Mouse (Mus musculus): ENCODE results near the gene Larp6.
A peak's percentile ranks its signal among the peaks of the same experiment; 100 is the strongest.

The Larp6 gene

GRCm38 (mm10) chr9:60715271-60715670, 2.5 kb downstream of the Larp6 start:
- no peak for DNase-seq (ENCODE audit: low spot score)

- no peak for DNase-seq (ENCODE audit: low spot score)
These were observed 3.0 kb downstream of the Larp6 start for GRCm38 (mm10) chr9:60715828-60716227.

DNA sequence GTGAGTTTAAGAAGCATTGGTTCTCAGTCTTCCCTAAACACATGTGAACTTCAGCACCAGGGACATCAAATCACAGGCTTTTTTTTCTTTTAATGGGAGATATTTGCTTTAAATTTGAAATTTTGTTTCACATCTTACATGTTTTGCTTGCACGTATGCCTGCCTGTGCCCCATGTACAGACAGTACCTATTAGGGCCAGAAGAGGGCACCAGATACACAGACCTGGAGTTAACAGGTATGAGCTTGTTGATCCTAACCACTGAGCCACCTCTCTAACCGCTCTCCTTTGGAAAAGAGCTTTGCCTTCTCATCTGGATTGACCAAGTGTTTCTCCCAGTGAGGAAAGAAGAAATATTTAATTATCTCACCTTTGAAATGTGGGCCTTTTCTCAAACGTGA, 5.5 kb downstream of the Larp6 start:
- DNase-seq (ENCODE audit: low spot score) = peak; percentile 69

GRCm38 (mm10) chr9:60719687-60720086, 6.9 kb downstream of the Larp6 start:
- DNase-seq (ENCODE audit: low spot score) = no peak

GRCm38 (mm10) chr9:60724968-60725367, 12.2 kb downstream of the Larp6 start:
- DNase-seq (ENCODE audit: low spot score) = no peak

GRCm38 (mm10) chr9:60734321-60734720, 21.5 kb downstream of the Larp6 start:
- DNase-seq (ENCODE audit: low spot score) = no peak

DNA sequence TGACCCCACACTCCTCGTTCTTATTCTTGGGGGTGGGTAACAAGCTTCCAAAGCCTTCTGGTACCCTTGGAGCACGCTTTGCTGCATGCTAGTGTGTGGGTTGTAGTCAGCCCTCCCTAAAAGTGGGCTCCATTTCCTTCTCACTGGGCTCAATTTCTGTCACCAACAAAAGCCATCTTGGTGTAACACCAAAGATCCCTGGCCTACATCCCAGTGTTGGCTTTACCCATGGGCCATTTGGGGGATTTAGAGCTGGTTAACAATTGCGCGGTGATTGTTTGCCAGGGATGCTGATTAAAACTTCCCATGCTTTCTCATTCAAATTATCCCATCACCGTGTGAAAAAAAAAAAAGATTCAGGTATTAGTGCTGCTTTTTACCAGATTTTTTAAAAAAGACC, 26.3 kb downstream of the Larp6 start:
- DNase-seq (ENCODE audit: low spot score) = no peak

- no peak for DNase-seq (ENCODE audit: low spot score)
These were observed 28.6 kb downstream of the Larp6 start for GRCm38 (mm10) chr9:60741436-60741835.

- peak; percentile 60 for DNase-seq (ENCODE audit: low spot score)
These were observed 29.7 kb downstream of the Larp6 start for GRCm38 (mm10) chr9:60742516-60742915.

- peak; percentile 60 for DNase-seq (ENCODE audit: low spot score)
These were observed 30.6 kb downstream of the Larp6 start for GRCm38 (mm10) chr9:60743180-60743900.

DNA sequence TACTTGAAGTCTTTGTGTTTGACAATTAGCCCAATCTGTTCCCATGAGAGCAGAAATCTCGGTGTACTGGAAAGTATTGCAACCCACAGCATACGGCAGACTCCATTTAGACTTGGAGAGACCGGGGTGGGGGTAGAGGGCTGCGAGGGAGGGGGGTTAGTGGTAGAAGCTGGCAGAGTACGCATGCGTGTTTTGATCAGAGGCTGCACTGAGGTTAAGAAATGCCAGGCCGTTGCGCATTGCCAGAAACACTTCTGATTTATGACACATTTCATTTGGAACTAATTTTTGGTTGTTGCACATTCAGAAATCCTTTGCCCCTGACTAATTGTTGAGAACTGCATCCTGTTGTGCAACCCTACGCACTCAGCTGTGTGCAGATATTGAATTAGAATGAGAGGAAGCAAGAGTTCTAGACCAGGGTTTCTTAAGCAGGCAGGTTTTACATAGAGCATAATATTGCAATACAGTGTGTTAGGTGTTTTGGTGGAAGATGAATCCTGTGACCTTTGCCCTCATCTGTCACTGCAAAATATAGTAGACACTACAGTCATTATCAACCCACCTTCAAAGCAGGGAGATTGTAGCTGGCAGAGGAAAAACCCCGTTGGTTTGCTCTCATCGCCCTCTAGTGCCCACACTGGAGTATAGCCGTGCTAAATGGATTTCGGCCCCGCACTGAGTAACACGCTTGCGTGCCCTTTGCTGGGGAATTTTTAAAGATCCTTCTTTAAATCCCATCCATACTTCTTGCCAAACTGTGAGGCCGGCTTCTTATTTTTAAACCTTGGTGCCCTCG, 31.6 kb downstream of the Larp6 start:
- peak; percentile 67 for DNase-seq (ENCODE audit: low spot score)

- DNase-seq (ENCODE audit: low spot score) = no peak
These were observed 32.2 kb downstream of the Larp6 start for GRCm38 (mm10) chr9:60744971-60745370.

DNA sequence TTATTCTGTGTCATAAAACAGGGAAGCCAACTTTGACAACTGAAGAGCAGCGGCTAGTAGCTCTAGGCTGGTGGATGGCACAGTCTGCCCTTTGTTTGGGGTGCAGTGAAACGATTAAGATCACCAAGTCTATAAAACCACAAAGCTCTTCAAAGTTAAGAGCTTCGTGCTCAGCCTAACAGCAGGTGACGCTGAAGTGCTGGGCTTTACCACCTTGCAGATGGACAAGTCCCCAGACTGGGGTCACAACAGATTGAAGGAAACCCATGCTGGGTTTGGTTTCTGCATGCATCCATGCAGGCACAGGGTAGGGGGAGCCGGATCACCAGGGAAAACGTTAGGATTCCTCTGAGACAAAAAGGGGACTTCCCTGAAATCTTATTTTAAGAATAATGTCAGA, 33.8 kb downstream of the Larp6 start:
- no peak for DNase-seq (ENCODE audit: low spot score)

- DNase-seq (ENCODE audit: low spot score) = no peak
These were observed 34.9 kb downstream of the Larp6 start for GRCm38 (mm10) chr9:60747672-60748071.

- no peak for DNase-seq (ENCODE audit: low spot score)
These were observed 35.4 kb downstream of the Larp6 start for GRCm38 (mm10) chr9:60748191-60748590.

GRCm38 (mm10) chr9:60749105-60749504, 36.3 kb downstream of the Larp6 start:
- DNase-seq (ENCODE audit: low spot score) = no peak

DNA sequence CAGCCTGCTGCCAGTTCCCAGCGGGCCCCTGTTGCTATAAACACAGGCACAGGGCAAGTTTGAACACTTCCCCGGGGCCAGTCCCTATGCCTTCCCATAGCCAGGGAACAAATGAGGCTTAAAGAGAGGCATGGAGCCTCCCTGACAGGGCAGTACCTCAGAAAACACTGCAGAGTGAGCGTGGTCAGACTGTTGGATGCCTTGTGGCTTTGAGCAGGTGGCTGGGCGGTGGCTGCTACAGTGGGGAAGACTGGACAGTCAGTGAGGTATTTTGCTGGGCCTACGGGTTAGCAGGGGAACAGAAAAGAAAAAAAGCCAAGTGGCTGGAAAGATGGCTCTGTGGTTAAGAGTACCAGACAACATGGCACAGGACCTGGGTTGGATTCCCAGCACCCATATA, 38.3 kb downstream of the Larp6 start:
- DNase-seq (ENCODE audit: low spot score) = no peak

DNA sequence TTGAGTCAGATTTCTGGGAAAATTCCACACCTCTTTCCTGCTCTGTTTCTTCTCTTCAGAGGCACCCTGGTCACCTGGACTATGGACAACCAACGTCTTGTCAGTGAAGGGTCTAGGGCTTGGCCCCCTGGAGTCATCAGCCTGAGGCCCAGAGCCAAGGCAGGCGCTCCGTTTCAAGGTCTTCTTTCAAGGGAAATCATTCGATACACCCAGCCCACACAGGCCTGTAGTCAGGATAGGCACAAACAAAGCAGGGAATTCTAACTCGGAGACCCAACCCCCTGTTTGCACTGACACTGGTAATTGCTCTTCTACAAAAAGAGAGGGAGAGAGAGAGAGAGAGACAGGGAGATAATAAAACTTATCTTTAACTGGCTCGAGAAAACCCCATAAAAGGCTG, 39.2 kb downstream of the Larp6 start:
- no peak for DNase-seq (ENCODE audit: low spot score)

- DNase-seq (ENCODE audit: low spot score) = no peak
These were observed 39.8 kb downstream of the Larp6 start for GRCm38 (mm10) chr9:60752636-60753035.

GRCm38 (mm10) chr9:60756258-60756657, 43.5 kb downstream of the Larp6 start:
- DNase-seq (ENCODE audit: low spot score) = peak; percentile 89

DNA sequence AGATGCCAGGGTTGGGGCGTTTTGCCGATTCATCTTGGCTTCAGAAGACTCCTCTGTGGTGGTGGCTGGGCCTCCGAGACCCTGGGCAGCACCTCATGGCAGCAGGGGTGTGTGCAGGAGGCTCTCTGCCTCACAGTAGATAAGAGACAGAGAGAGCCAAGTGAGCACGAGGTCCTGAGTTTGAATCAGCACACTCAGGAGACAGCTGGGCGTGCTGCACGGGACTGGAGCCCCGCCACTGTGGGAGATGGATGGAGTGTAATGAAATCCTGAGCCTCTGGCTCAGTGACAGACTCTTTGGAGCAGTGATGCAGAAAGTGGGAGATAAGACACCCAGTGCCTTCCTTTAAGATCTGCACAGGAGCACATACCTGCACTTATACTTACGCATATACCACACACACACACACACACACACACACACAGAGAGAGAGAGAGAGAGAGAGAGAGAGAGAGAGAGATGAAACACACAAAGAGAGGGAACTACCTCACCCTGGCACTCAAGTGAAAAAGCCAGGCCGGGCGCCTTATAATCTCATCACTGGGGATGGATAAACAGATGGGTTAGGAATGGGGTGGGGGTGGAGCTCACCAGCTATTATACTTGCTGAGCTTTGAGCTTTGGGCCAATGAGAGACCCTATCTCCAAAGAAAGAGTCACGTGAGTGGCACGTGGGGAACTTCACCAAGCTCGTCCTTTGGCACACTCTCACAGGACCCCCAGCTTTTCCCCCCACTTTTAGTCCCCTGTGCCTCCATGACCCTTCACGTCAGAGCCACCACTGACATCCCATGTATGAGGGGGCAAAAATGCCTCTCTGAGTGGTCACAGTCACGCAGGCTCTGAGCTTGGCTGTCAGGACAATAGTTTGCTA, 44.3 kb downstream of the Larp6 start:
- no peak for DNase-seq (ENCODE audit: low spot score)

DNA sequence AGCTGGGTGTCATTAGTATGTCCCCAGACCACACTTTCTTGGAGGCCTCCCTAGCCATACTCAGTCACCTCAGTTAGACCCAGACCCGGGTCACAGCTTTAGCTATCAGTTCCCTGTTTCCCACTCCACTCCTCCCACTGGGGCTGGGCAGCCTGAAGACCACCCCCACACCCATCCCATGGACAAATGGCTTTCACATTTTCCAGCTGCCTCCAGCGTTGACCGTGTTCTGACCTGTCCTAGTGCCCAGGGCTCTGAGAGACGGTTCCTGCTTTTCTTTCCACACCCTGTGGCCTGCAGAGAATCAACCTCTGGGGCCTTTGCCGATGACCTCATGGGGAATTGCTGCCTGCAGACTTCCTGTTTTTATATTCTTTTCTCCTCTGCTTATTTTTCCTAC, 45.0 kb downstream of the Larp6 start:
- DNase-seq (ENCODE audit: low spot score) = no peak

Measured in testis, postnatal 10 days (tissue).